Mouse (Mus musculus) liver, postnatal 0 days (tissue): ENCODE data around the gene Tsg101. TPM values are rescaled to one million over a fixed set of nuclear protein-coding genes. Genes with fewer than 3 reads are reported as not detected.
A peak's percentile ranks its signal among the peaks of the same experiment; 100 is the strongest.

ENCODE experiments used
- ATAC-seq: fragments of 200-750 bp; cut with Nextera tagmentation; 2 replicates; pipeline ENCODE4 v1.8.0; 2017; ENCODE audit warnings: mild to moderate bottlenecking, moderate library complexity
- DNase-seq: peaks from one replicate; pipeline ENCODE4 v3.0.0-alpha.2; 2016
- H3K27ac ChIP-seq: fragments of 300-500 bp; sonication (generic); 2 replicates; pipeline ENCODE4 v1.5.1; 2014; ENCODE audit warnings: antibody characterized with exemption, moderate library complexity, mild to moderate bottlenecking, low read depth
- H3K27me3 ChIP-seq: fragments of 300-500 bp; sonication (generic); 2 replicates; pipeline ENCODE4 v1.6.1; 2014; ENCODE audit warnings: low read length, control low read depth, mixed read lengths; ENCODE audit not compliant: insufficient read depth
- H3K36me3 ChIP-seq: fragments of 300-500 bp; sonication (generic); replicated peaks from 2 replicates; pipeline ENCODE4 v1.6.1; 2014; ENCODE audit warnings: mild to moderate bottlenecking, control low read depth, low read length, moderate library complexity, mixed read lengths; ENCODE audit not compliant: insufficient read depth
- H3K4me1 ChIP-seq: fragments of 300-500 bp; sonication (generic); 2 replicates; pipeline ENCODE4 v1.6.1; 2014; ENCODE audit warnings: antibody characterized with exemption, mild to moderate bottlenecking, control low read depth; ENCODE audit not compliant: insufficient read depth
- H3K4me2 ChIP-seq: fragments of 300-500 bp; sonication (generic); 2 replicates; pipeline ENCODE4 v1.6.1; 2014; ENCODE audit warnings: low read depth, mild to moderate bottlenecking, low read length, moderate library complexity, mixed read lengths
- H3K4me3 ChIP-seq: fragments of 300-500 bp; sonication (generic); 2 replicates; pipeline ENCODE4 v1.5.1; 2014; ENCODE audit warnings: low read depth, low read length
- H3K9ac ChIP-seq: fragments of 300-500 bp; sonication (generic); replicated peaks from 2 replicates; pipeline ENCODE4 v1.6.1; 2014; ENCODE audit warnings: mild to moderate bottlenecking, moderate library complexity
- H3K9me3 ChIP-seq: fragments of 300-500 bp; sonication (generic); 2 replicates; pipeline ENCODE4 v1.6.1; 2016; ENCODE audit warnings: mild to moderate bottlenecking, control low read depth, low read length, mixed read lengths
- CTCF ChIP-seq: sonication (generic); IDR thresholded peaks from 2 replicates; pipeline ENCODE4 v1.5.1; 2016; ENCODE audit warnings: antibody characterized with exemption, low read depth
- EP300 ChIP-seq: IDR thresholded peaks from 2 replicates; pipeline ENCODE4 v1.6.1; 2016; ENCODE audit warnings: antibody characterized with exemption, low read depth, mild to moderate bottlenecking
- WGBS: fragments of 180-500 bp; shearing (Covaris S2); extraction: QIAGEN DNeasy Blood & Tissue Kit; methylation state at CpG from one replicate; pipeline ENCODE4 v1.1.7; 2014; ENCODE audit not compliant: insufficient replicate concordance; 5-methylcytosine and 5-hydroxymethylcytosine counted together
- polyA plus RNA-seq: library from polyadenylated mRNA; unstranded; fragments of >200 nt; fragmentation: Nextera tagmentation; extraction: Ambion mirVana; gene quantifications from 2 replicates; pipeline ENCODE4 v1.2.1, GENCODE M21; 2015

The Tsg101 gene
- polyA plus RNA-seq, 1 experiment from 2014 or later, result 61.2 TPM

- peak within 1 kb of the TSS; percentile 89 for H3K9ac ChIP-seq
- H3K4me2 ChIP-seq, result peak within 1 kb of the TSS; percentile 99
- H3K27ac ChIP-seq, result peak within 1 kb of the TSS; percentile 69
- H3K36me3 ChIP-seq, result peaks cover 14% of the 10 kb centered on the region
- peak; percentile 98 for ATAC-seq
- peak within 1 kb of the TSS; percentile 95 for H3K4me3 ChIP-seq
- TF ChIP-seq CTCF (peak; percentile 41), EP300 (no peak; the same call in 1 of the 2 replicates)
- no peaks in the 10 kb centered on the region for H3K27me3 ChIP-seq
- under 1% methylated on average over 51 of the region's 51 CpGs for WGBS
- DNase-seq, result peak; percentile 97
- no peaks in the 10 kb centered on the region for H3K9me3 ChIP-seq
- peaks cover 16% of the 10 kb centered on the region for H3K4me1 ChIP-seq
These were observed 38.3 kb upstream of the Tsg101 start, which contains the start of gene Uevld for GRCm38 (mm10) chr7:46957831-46958691. TSS of gene Uevld (minus strand) at chr7:46958527.

DNA sequence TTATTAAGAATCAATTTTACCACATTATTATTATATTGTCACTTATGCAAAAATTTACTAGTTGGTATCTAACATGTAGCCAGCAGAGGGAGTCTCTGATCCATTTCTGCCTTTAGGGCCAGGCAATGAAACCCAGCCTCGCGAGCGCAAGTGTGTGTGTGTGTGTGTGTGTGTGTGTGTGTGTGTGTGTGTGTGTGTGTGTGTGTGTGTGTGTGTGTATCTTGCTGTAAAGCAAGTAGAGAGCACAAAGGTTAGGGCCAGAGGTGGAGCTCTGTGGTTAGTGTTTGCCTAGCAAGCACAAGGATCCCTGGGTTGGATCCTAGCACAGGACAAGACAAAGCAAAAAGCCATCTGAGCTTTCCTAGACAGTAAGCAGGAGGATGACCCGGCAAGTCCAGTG lies 16.1 kb upstream of the Tsg101 start:
- 38% methylated on average over 4 of the region's 4 CpGs for WGBS
- Histone ChIP-seq H3K27ac (no peak overlapping the region), H3K9me3 (no peaks in the 10 kb centered on the region), H3K4me2 (no peak overlapping the region), H3K36me3 (peaks cover 26% of the 10 kb centered on the region), H3K4me1 (peaks cover 3% of the 10 kb centered on the region; the same call in 1 of the 2 replicates), H3K27me3 (no peaks in the 10 kb centered on the region), H3K4me3 (no peak overlapping the region), H3K9ac (no peak overlapping the region)
- ATAC-seq, result peak; percentile 82
- TF ChIP-seq CTCF (peak; percentile 67), EP300 (no peak)
- peak; percentile 68 for DNase-seq

GRCm38 (mm10) chr7:46934788-46935187 lies 15.0 kb upstream of the Tsg101 start:
- Histone ChIP-seq H3K9ac (no peak overlapping the region), H3K4me2 (no peak overlapping the region), H3K4me1 (peaks cover 3% of the 10 kb centered on the region; the same call in 1 of the 2 replicates), H3K27me3 (no peaks in the 10 kb centered on the region), H3K9me3 (no peaks in the 10 kb centered on the region), H3K36me3 (peaks cover 26% of the 10 kb centered on the region), H3K27ac (no peak overlapping the region), H3K4me3 (no peak overlapping the region)
- no peak for TF ChIP-seq CTCF
- no peak for DNase-seq
- no peak for ATAC-seq
- 71% methylated on average over 8 of the region's 8 CpGs for WGBS

- TF ChIP-seq CTCF (no peak), EP300 (no peak)
- Histone ChIP-seq H3K36me3 (peaks cover 23% of the 10 kb centered on the region), H3K9ac (no peak overlapping the region), H3K4me3 (no peak overlapping the region), H3K27me3 (no peaks in the 10 kb centered on the region), H3K9me3 (no peaks in the 10 kb centered on the region), H3K27ac (no peak overlapping the region), H3K4me1 (peaks cover 3% of the 10 kb centered on the region; the same call in 1 of the 2 replicates), H3K4me2 (no peak overlapping the region)
- ATAC-seq (no peak), DNase-seq (no peak)
- WGBS, result 87% methylated on average over 3 of the region's 3 CpGs
These were observed 11.6 kb upstream of the Tsg101 start for GRCm38 (mm10) chr7:46931370-46931769.

GRCm38 (mm10) chr7:46928291-46928690 lies 8.5 kb upstream of the Tsg101 start:
- ATAC-seq (no peak), DNase-seq (no peak)
- TF ChIP-seq CTCF, result no peak
- no peak for TF ChIP-seq EP300
- WGBS, result 66% methylated on average over 5 of the region's 5 CpGs
- H3K27me3 ChIP-seq, result no peaks in the 10 kb centered on the region
- H3K36me3 ChIP-seq, result peaks cover 19% of the 10 kb centered on the region
- H3K9me3 ChIP-seq, result no peaks in the 10 kb centered on the region
- H3K9ac ChIP-seq, result no peak overlapping the region
- H3K4me3 ChIP-seq, result no peak overlapping the region
- H3K4me2 ChIP-seq, result no peak overlapping the region
- H3K4me1 ChIP-seq, result no peaks in the 10 kb centered on the region
- H3K27ac ChIP-seq, result no peak overlapping the region

DNA sequence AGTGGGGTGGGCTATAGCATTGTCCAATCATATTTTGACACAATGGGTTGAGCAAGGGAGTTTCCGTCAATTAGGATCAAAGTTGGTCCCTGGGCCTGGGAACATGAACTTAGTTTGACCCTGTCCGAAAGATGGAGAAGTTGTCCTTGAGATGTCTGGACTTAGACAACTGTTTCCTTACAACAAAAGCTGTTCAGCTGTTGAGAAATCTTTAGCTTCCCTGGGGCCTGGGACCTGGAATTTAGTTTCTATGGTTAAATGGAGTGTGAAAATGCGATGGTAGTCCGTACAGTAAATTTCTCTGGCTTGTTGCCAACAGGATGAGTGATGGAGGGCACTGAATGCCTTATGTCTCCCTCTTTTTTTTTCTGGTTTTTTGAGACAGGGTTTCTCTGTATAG lies 2.3 kb upstream of the Tsg101 start:
- Histone ChIP-seq H3K4me1 (peaks cover 25% of the 10 kb centered on the region), H3K9me3 (no peaks in the 10 kb centered on the region), H3K27me3 (no peaks in the 10 kb centered on the region), H3K4me2 (no peak overlapping the region), H3K36me3 (peaks cover 4% of the 10 kb centered on the region; the same call in 1 of the 2 replicates), H3K4me3 (no peak overlapping the region), H3K27ac (no peak overlapping the region), H3K9ac (no peak overlapping the region)
- ATAC-seq, result no peak
- TF ChIP-seq CTCF (no peak), EP300 (no peak)
- no peak for DNase-seq
- WGBS, result 78% methylated on average over 4 of the region's 4 CpGs
